Mouse (Mus musculus) ES-E14 (cell line): ENCODE data around the gene Lrrn2. TPM values are rescaled to one million over a fixed set of nuclear protein-coding genes. Genes with fewer than 3 reads are reported as not detected.

Experiments used
- DNase-seq: peaks from one replicate; pipeline ENCODE4 v3.0.0-alpha.2; 2013; ENCODE audit warnings: low read depth, low spot score
- H3K27ac ChIP-seq: 2 replicates; pipeline ENCODE4 v1.5.1; 2012; ENCODE audit warnings: low read depth, mild to moderate bottlenecking, low read length, moderate library complexity, mixed read lengths; ENCODE audit not compliant: poor library complexity, insufficient read depth, severe bottlenecking
- H3K36me3 ChIP-seq: 2 replicates; pipeline ENCODE4 v1.6.1; 2012; ENCODE audit warnings: mild to moderate bottlenecking, low read length, moderate library complexity, mixed read lengths; ENCODE audit not compliant: control insufficient read depth, poor library complexity, insufficient read depth, severe bottlenecking
- H3K4me1 ChIP-seq, 2 experiments: fragments of 150-350 bp in 1 of 2; sonication (generic) in 1 of 2; 2 replicates each; pipeline ENCODE4 v1.6.1; 2012; ENCODE audit warnings: low read length in 2 of 2, mild to moderate bottlenecking in 1 of 2, mixed read lengths in 1 of 2; ENCODE audit not compliant: control insufficient read depth in 2 of 2, insufficient read depth in 2 of 2, poor library complexity in 1 of 2
- H3K4me3 ChIP-seq, 2 experiments: fragments of 150-350 bp in 1 of 2; sonication (generic) in 1 of 2; 2 replicates each; pipeline ENCODE4 v1.5.1; 2012; ENCODE audit warnings: low read length in 2 of 2, low read depth in 1 of 2, mild to moderate bottlenecking in 1 of 2, mixed read lengths in 1 of 2; ENCODE audit not compliant: insufficient read depth in 1 of 2, poor library complexity in 1 of 2, severe bottlenecking in 1 of 2
- H3K9ac ChIP-seq: 2 replicates; pipeline ENCODE4 v1.6.1; 2012; ENCODE audit warnings: low read depth, mild to moderate bottlenecking, low read length, mixed read lengths; ENCODE audit not compliant: poor library complexity, insufficient read depth, severe bottlenecking
- H3K9me3 ChIP-seq: fragments of 150-350 bp; sonication (generic); 2 replicates; pipeline ENCODE4 v1.6.1; 2012; ENCODE audit warnings: low read depth, mild to moderate bottlenecking, low read length; ENCODE audit not compliant: control insufficient read depth, insufficient read depth
- CHD2 ChIP-seq: IDR thresholded peaks from 2 replicates; pipeline ENCODE4 v1.6.1; 2014; ENCODE audit warnings: mild to moderate bottlenecking, low read depth, low read length, inconsistent platforms
- HCFC1 ChIP-seq: IDR thresholded peaks from 2 replicates; pipeline ENCODE4 v1.6.1; 2012; ENCODE audit warnings: low read length, inconsistent platforms, borderline replicate concordance; ENCODE audit not compliant: insufficient read depth
- MAFK ChIP-seq: IDR thresholded peaks from 2 replicates; pipeline ENCODE4 v1.6.1; 2014; ENCODE audit warnings: mild to moderate bottlenecking, low read depth, low read length, inconsistent platforms; ENCODE audit not compliant: insufficient read depth
- ZC3H11A ChIP-seq: IDR thresholded peaks from 2 replicates; pipeline ENCODE4 v1.6.1; 2012; ENCODE audit warnings: low read depth, mild to moderate bottlenecking, inconsistent platforms, low read length, borderline replicate concordance
- ZNF384 ChIP-seq: IDR thresholded peaks from 2 replicates; pipeline ENCODE4 v1.6.1; 2012; ENCODE audit warnings: low read depth, low read length, inconsistent platforms
- in situ Hi-C, 2 experiments: fragments of 600-800 bp; cut with MboI; formaldehyde crosslinking; loops; one replicate each; pipeline ENCODE4 v1.15.1; 2025; ENCODE audit warnings: low sequenced_read_pairs in 2 of 2, inconsistent platforms in 1 of 2; ENCODE audit not compliant: unreplicated experiment in 2 of 2
- total RNA-seq: library from RNA; depleted of rRNA; stranded (reverse); fragments of 300-350 nt; gene quantifications from 2 replicates; pipeline ENCODE4 v1.2.3, GENCODE M21; 2012

The Lrrn2 gene
- total RNA-seq, 1 experiment = 3.0 TPM

DNA sequence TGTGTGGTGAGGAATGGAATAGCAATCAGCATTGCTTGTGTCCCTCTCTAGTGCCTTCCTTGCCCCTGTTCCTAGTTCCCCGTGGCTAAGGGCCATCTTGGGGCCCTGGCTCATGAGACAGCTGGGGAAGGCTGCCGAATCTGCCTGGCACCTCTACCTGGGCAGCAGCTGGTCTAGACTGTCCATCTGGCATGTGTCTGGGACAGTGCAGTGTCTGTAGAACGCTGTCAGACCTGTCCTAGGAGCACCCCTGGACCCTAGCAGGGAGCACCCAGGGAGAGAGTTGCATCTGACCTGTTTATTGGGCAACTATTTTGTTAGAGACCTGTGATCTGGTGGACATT is 48.8 kb downstream of the Lrrn2 start:
- H3K4me3 ChIP-seq = no peak overlapping the region
- DNase-seq = no peak
- no peak overlapping the region for H3K27ac ChIP-seq
- H3K36me3 ChIP-seq = no peaks in the 10 kb centered on the region
- in situ Hi-C loops = no loop called here
- no peak for TF ChIP-seq ZC3H11A
- TF ChIP-seq MAFK = no peak
- TF ChIP-seq ZNF384 = no peak
- TF ChIP-seq HCFC1 = no peak
- TF ChIP-seq CHD2 = no peak
- peaks cover 0 to 4% of the 10 kb centered on the region in 2 experiments; a peak in 1 of 4 replicates for H3K4me1 ChIP-seq
- no peak overlapping the region for H3K9ac ChIP-seq
- H3K9me3 ChIP-seq = no peaks in the 10 kb centered on the region

GRCm38 (mm10) chr1:132930291-132930690 is 50.2 kb downstream of the Lrrn2 start:
- no peak for TF ChIP-seq HCFC1
- no peak for TF ChIP-seq CHD2
- TF ChIP-seq ZC3H11A = no peak
- TF ChIP-seq MAFK = no peak
- no peak for TF ChIP-seq ZNF384
- H3K9me3 ChIP-seq = no peaks in the 10 kb centered on the region
- H3K4me3 ChIP-seq = no peak overlapping the region
- no peaks in the 10 kb centered on the region for H3K36me3 ChIP-seq
- H3K27ac ChIP-seq = no peak overlapping the region
- in situ Hi-C loops = no loop called here
- no peak overlapping the region for H3K9ac ChIP-seq
- peaks cover 0 to 6% of the 10 kb centered on the region in 2 experiments; a peak in 1 of 4 replicates for H3K4me1 ChIP-seq
- no peak for DNase-seq

- Histone ChIP-seq H3K9ac (no peak overlapping the region), H3K4me1 (peaks cover 0 to 8% of the 10 kb centered on the region in 2 experiments; a peak in 1 of 4 replicates), H3K4me3 (no peak overlapping the region), H3K36me3 (no peaks in the 10 kb centered on the region), H3K9me3 (no peaks in the 10 kb centered on the region), H3K27ac (no peak overlapping the region)
- no peak for DNase-seq
- no peak for TF ChIP-seq MAFK
- no peak for TF ChIP-seq ZNF384
- TF ChIP-seq ZC3H11A = no peak
- no peak for TF ChIP-seq HCFC1
- no peak for TF ChIP-seq CHD2
- in situ Hi-C loops = no loop called here
Measured at GRCm38 (mm10) chr1:132932421-132932820, 52.3 kb downstream of the Lrrn2 start.

- H3K9me3 ChIP-seq = no peaks in the 10 kb centered on the region
- H3K9ac ChIP-seq = no peak overlapping the region
- in situ Hi-C loops = no loop called here
- H3K36me3 ChIP-seq = no peaks in the 10 kb centered on the region
- H3K4me3 ChIP-seq = no peak overlapping the region
- DNase-seq = no peak
- H3K27ac ChIP-seq = no peak overlapping the region
- TF ChIP-seq ZNF384 = no peak
- no peak for TF ChIP-seq MAFK
- TF ChIP-seq ZC3H11A = no peak
- no peak for TF ChIP-seq HCFC1
- TF ChIP-seq CHD2 = no peak
- H3K4me1 ChIP-seq = peaks cover 0 to 4% of the 10 kb centered on the region in 2 experiments; a peak in 1 of 4 replicates
Measured at GRCm38 (mm10) chr1:132934856-132935255, 54.8 kb downstream of the Lrrn2 start.
